ENCODE assay signal across 9 mouse cellular contexts in genomic region chr4:35310396-35310977, GRCm38 (mm10).
DNase-seq lines count a peak whose midpoint lies in the region; ATAC-seq and TF ChIP-seq lines count a peak whose summit lies in the region.
"Had no signal": no experiment of that assay in that cellular context is flagged by ENCODE, and none has a peak within 500 bp of the region (broad histone marks: within the 10 kb centered on the region; RNA-seq: fewer than 3 reads in every experiment).

No protein-coding gene starts in this region.

- peak; percentile 31; the same call in 1 of the 2 replicates for TF ChIP-seq CTCF in lung, adult 2 months (IDR thresholded peaks at IDR 0.05; ENCODE audit: insufficient read depth, low read length)
- TF ChIP-seq CTCF in kidney, postnatal 0 days (IDR thresholded peaks at IDR 0.05; ENCODE audit: low read depth), result peak; percentile 69

- no peak overlapping the region for H3K4me3 ChIP-seq in lung, adult 2 months (replicated peaks; ENCODE audit: extremely low read depth, low read depth, low read length)
- no peak overlapping the region for H3K4me3 ChIP-seq in embryonic facial prominence, embryonic 10.5 days
- H3K4me3 ChIP-seq in kidney, postnatal 0 days (replicated peaks; ENCODE audit: low read depth, low read length), result no peak overlapping the region
- H3K4me3 ChIP-seq: heart, embryonic 13.5 days had no signal

- no peaks in the 10 kb centered on the region for H3K36me3 ChIP-seq in embryonic facial prominence, embryonic 10.5 days (replicated peaks)
- no peaks in the 10 kb centered on the region for H3K36me3 ChIP-seq in kidney, postnatal 0 days (ENCODE audit: insufficient read depth, low read length)
- H3K36me3 ChIP-seq: heart, embryonic 13.5 days had no signal

- DNase-seq in adrenal gland, adult 2 months, result peak; percentile 19
- DNase-seq in adrenal gland, postnatal 4 days (ENCODE audit: low spot score in 2 of 2), result no peak
- DNase-seq in lung, adult 2 months, result no peak
- no peak for DNase-seq in lung, postnatal 25 days (ENCODE audit: low spot score)
- DNase-seq in embryonic facial prominence, embryonic 10.5 days (ENCODE audit: low spot score), result peak; percentile 64
- DNase-seq in kidney, postnatal 0 days (ENCODE audit: low spot score), result peak; percentile 56

- no peaks in the 10 kb centered on the region for H3K4me1 ChIP-seq in lung, adult 2 months (ENCODE audit: control insufficient read depth, insufficient read depth, low read length)
- no peaks in the 10 kb centered on the region for H3K4me1 ChIP-seq in embryonic facial prominence, embryonic 10.5 days
- no peaks in the 10 kb centered on the region for H3K4me1 ChIP-seq in kidney, postnatal 0 days (replicated peaks; ENCODE audit: insufficient read depth, low read length)
- H3K4me1 ChIP-seq: heart, embryonic 13.5 days had no signal

- H3K4me2 ChIP-seq in kidney, postnatal 0 days (ENCODE audit: low read length), result no peak overlapping the region
- H3K4me2 ChIP-seq: heart, embryonic 13.5 days had no signal

- H3K27ac ChIP-seq in embryonic facial prominence, embryonic 10.5 days (replicated peaks), result no peak overlapping the region
- no peak overlapping the region for H3K27ac ChIP-seq in kidney, postnatal 0 days
- H3K27ac ChIP-seq: heart, embryonic 13.5 days had no signal

- H3K27me3 ChIP-seq in embryonic facial prominence, embryonic 10.5 days (replicated peaks; ENCODE audit: low read depth, poor library complexity, severe bottlenecking), result no peaks in the 10 kb centered on the region
- H3K27me3 ChIP-seq in kidney, postnatal 0 days (ENCODE audit: insufficient read depth, low read length), result no peaks in the 10 kb centered on the region
- H3K27me3 ChIP-seq: heart, embryonic 13.5 days had no signal

- no peak for TF ChIP-seq POLR2A in lung, adult 2 months (IDR thresholded peaks at IDR 0.05; ENCODE audit: borderline replicate concordance, extremely low read depth, low read depth, low read length)

- no peaks in the 10 kb centered on the region for H3K9me3 ChIP-seq in embryonic facial prominence, embryonic 10.5 days
- no peaks in the 10 kb centered on the region for H3K9me3 ChIP-seq in kidney, postnatal 0 days (replicated peaks; ENCODE audit: low read length)
- H3K9me3 ChIP-seq: heart, embryonic 13.5 days had no signal

- 57% methylated on average over 5 of the region's 5 CpGs for WGBS in lung, adult 2 months
- WGBS in embryonic facial prominence, embryonic 10.5 days, result 67% methylated on average over 5 of the region's 5 CpGs
- 74% methylated on average over 5 of the region's 5 CpGs for WGBS in kidney, postnatal 0 days

- no peak for ATAC-seq in kidney, postnatal 0 days (replicated peaks; ENCODE audit: low FRiP score, low read depth)
- peak; percentile 93 for ATAC-seq in megakaryocyte-erythroid progenitor cell, adult 5-6 weeks (replicated peaks; ENCODE audit: low FRiP score, low TSS enrichment, poor library complexity, severe bottlenecking)
- no peak for ATAC-seq in inflammation-experienced regulatory T-cells, adult 6 months

- H3K9ac ChIP-seq in kidney, postnatal 0 days (ENCODE audit: low read depth, low read length), result no peak overlapping the region
- H3K9ac ChIP-seq: heart, embryonic 13.5 days had no signal

Comparison
In these comparisons a context has a peak if more than half of its experiments do, and no peak if none do; other contexts are left out.
1. DNase-seq: peak in adrenal gland, adult 2 months (single experiment), embryonic facial prominence, embryonic 10.5 days (single experiment) and kidney, postnatal 0 days (single experiment); none in adrenal gland, postnatal 4 days (0 of 2), lung, adult 2 months (single experiment) and lung, postnatal 25 days (single experiment).